Mouse (Mus musculus) ES-Bruce4 (cell line): ENCODE results near the gene Etfb.

Experiments
- CTCF ChIP-seq: IDR thresholded peaks from one replicate; pipeline ENCODE4 v1.8.1; 2011; ENCODE audit warnings: low read depth, low read length
- EP300 ChIP-seq: IDR thresholded peaks from 2 replicates; pipeline ENCODE4 v1.6.1; 2011; ENCODE audit warnings: low read depth, low read length; ENCODE audit not compliant: insufficient read depth
- POLR2A ChIP-seq: IDR thresholded peaks from one replicate; pipeline ENCODE4 v1.8.1; 2011; ENCODE audit warnings: low read length; ENCODE audit not compliant: insufficient read depth

DNA sequence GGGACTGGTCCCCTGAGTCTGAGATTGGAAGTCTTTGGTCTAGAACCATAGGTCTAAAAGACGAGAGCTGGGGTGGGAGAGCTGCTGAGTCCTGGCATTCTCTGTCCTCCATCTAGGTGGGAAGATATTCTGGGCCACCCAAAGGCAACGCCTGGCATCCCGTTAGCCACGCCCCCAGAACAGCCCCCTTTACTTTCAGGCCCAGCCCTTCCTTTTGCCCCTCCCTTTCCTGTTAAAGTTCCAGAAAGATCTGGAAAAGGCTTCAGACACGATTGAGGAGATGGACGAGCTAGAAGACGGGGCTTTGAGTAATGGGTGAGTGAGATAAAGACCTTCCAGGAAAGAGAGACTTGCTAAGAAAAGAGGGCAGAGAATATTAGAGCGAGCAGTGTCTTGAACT is 16.5 kb upstream of the Etfb start, which contains the start of gene Lim2:
- TF ChIP-seq POLR2A = no peak
- TF ChIP-seq EP300 = no peak
- no peak for TF ChIP-seq CTCF
